Mouse (Mus musculus) c-Kit-negative CD71-positive TER-119-positive erythroid progenitor cells, embryonic 14.5 days (primary cell): ENCODE data around the gene Gtf2h1.
"Not testable (repeated sequence)": the region's sequence is repeated elsewhere in the genome, so short reads cannot be mapped to it uniquely, and the experiment has no call there.

Experiments
- DNase-seq: peaks from one replicate; pipeline ENCODE4 v3.0.0-alpha.2; 2013; ENCODE audit warnings: low read depth, low spot score

Gtf2h1 gene

GRCm38 (mm10) chr7:46830799-46831590 lies 35.1 kb downstream of the Gtf2h1 start:
- DNase-seq, result no peak

GRCm38 (mm10) chr7:46831693-46832092 lies 35.8 kb downstream of the Gtf2h1 start:
- DNase-seq, result no peak

- not testable (repeated sequence) for DNase-seq
These were observed 36.4 kb downstream of the Gtf2h1 start for GRCm38 (mm10) chr7:46832112-46832810.

GRCm38 (mm10) chr7:46833266-46833665 lies 37.4 kb downstream of the Gtf2h1 start:
- DNase-seq, result no peak

- DNase-seq, result no peak
These were observed 37.9 kb downstream of the Gtf2h1 start for GRCm38 (mm10) chr7:46833670-46834255.

- DNase-seq, result no peak
These were observed 39.2 kb downstream of the Gtf2h1 start for GRCm38 (mm10) chr7:46834994-46835610.

GRCm38 (mm10) chr7:46836357-46836756 lies 40.5 kb downstream of the Gtf2h1 start:
- DNase-seq, result no peak

- DNase-seq, result no peak
These were observed 41.2 kb downstream of the Gtf2h1 start for GRCm38 (mm10) chr7:46837073-46837472.

GRCm38 (mm10) chr7:46838104-46838671 lies 42.3 kb downstream of the Gtf2h1 start:
- no peak for DNase-seq

GRCm38 (mm10) chr7:46838891-46839302 lies 43.0 kb downstream of the Gtf2h1 start:
- no peak for DNase-seq

GRCm38 (mm10) chr7:46839446-46839845 lies 43.5 kb downstream of the Gtf2h1 start:
- DNase-seq, result no peak

GRCm38 (mm10) chr7:46839861-46840260 lies 44.0 kb downstream of the Gtf2h1 start:
- DNase-seq, result no peak

- DNase-seq, result no peak
These were observed 44.4 kb downstream of the Gtf2h1 start for GRCm38 (mm10) chr7:46840326-46840725.

- no peak for DNase-seq
These were observed 45.1 kb downstream of the Gtf2h1 start, which contains the start of gene Ldha for GRCm38 (mm10) chr7:46840787-46841525. Gene Ldha, plus strand, starts transcription at chr7:46841475.

GRCm38 (mm10) chr7:46842278-46842677 lies 46.4 kb downstream of the Gtf2h1 start:
- DNase-seq, result no peak

GRCm38 (mm10) chr7:46843576-46843975 lies 47.7 kb downstream of the Gtf2h1 start:
- DNase-seq, result no peak

- no peak for DNase-seq
These were observed 49.5 kb downstream of the Gtf2h1 start for GRCm38 (mm10) chr7:46845211-46845977.

- DNase-seq, result no peak
These were observed 50.1 kb downstream of the Gtf2h1 start for GRCm38 (mm10) chr7:46845978-46846485.

- no peak for DNase-seq
These were observed 50.8 kb downstream of the Gtf2h1 start for GRCm38 (mm10) chr7:46846486-46847244.
